Mouse (Mus musculus) naive thymus-derived CD4-positive, alpha-beta T cell, adult 5 months (primary cell): ENCODE results near the gene Olfr427. TPM values are rescaled to one million over a fixed set of nuclear protein-coding genes. Genes with fewer than 3 reads are reported as not detected.

ENCODE experiments used
- polyA plus RNA-seq: library from polyadenylated mRNA; unstranded; fragments of 100-300 nt; shearing (Covaris generic); gene quantifications from one replicate; pipeline ENCODE4 v1.2.1, GENCODE M21; 2017

The Olfr427 gene
- not detected for polyA plus RNA-seq

DNA sequence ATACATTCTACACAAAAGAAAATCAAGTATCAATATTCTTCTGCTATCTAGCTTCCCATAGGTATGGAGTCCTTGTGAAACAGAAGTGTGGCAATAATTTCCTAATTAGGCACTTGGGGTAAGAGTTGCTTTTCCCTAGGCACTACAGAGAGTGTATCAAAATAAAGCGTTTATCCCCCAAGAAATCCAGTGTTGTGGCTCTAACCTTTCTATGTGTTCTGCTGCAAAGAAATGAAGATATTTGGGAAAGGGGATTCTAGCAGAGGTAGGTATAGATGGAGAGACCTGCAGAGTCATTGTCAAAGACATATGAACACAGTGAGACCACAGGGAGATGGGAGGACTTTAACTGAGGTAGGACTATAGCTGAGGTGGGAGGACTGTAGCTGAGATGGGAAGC, at the start of gene Olfr427:
TSS of gene Olfr427 (plus strand) at position 301 of the 400 bp plus-strand sequence.

DNA sequence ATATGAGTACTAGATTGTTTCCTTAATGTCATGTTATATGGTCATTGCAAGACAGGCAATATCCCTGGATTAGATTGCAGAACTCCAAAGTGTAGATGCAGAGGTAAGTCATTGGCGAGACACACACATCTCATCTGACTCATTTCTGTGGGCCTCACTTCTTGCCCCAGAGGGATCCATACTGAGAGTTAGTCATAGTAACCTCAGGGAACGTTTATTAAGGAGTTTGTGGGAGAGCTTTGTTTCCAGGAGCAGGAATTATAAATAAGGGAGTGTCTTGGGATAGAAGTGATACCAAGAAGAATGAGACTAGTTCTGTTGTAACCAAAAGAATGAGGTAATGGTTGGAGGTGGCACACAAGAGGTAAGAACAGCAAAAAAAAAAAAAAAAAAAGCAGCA, 47.8 kb upstream of the Olfr427 start, which contains the start of gene Olfr432:
TSS of gene Olfr432 (plus strand) at position 313 of the 400 bp plus-strand sequence.

DNA sequence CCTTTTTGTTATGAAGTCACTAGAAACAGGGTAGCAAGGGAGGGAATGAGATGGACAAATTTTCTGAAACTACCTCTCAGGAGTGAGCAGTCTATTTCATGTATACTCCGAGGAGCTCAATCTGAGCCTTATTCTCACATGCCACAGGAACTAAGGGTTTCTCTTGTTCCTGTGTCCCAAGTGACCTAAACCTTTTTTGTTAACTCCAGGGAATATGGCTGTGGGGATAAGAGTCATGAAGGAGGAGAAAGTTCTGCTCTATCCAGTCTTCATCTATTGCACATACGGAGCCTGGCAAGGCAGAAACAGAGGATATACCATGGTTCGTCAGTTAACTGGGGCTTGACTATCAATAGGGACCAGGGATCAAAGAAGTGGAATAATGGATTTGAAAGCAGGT, 30.4 kb upstream of the Olfr427 start, which contains the start of gene Olfr430:
TSS of gene Olfr430 (plus strand) at position 301 of the 400 bp plus-strand sequence.

GRCm38 (mm10) chr1:174084031-174084430, 12.7 kb upstream of the Olfr427 start, which contains the start of gene Olfr429:
Olfr429 (plus strand) TSS chr1:174084331.

DNA sequence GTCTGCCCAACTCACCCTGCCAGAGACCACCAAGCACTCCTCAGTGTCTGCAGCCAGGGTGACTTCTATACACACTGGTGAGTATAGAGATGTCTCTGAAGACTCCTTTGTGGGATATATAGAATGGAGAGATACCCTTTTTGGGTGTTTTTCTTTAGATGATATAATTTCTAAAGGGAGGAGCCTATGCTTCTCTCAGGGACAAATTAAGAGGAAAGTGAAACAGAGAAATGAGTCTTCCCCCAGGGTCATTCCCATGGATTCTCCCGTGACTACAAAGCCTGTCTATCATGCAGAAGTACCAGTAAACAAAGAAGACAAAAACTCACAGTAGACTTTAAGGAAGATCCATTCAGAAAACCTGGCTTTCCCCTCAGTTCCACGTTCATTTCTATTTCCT, 24.4 kb downstream of the Olfr427 start, which contains the start of gene Olfr231:
TSS of gene Olfr231 (minus strand) at position 101 of the 400 bp plus-strand sequence.

GRCm38 (mm10) chr1:174131217-174131616, 34.5 kb downstream of the Olfr427 start, which contains the start of gene Olfr424:
Olfr424 (plus strand) TSS chr1:174131517.

Other genes starting within 250 kb of the Olfr427 start
- 0.24 TPM for gene Ifi211, start 183.8 kb upstream of the Olfr427 start, polyA plus RNA-seq
- 242 TPM for gene Mndal, start 154.4 kb upstream of the Olfr427 start, polyA plus RNA-seq
- 150 TPM for gene Ifi203, start 154.2 kb upstream of the Olfr427 start, polyA plus RNA-seq
- not detected for gene Ifi202b, start 114.1 kb upstream of the Olfr427 start, polyA plus RNA-seq
- not detected for gene Ifi205, start 65.1 kb upstream of the Olfr427 start, polyA plus RNA-seq
- not detected for gene Olfr433, start 56.2 kb upstream of the Olfr427 start, polyA plus RNA-seq
- 0.49 TPM for gene Olfr432, start 47.7 kb upstream of the Olfr427 start, polyA plus RNA-seq
- not detected for gene Olfr430, start 30.3 kb upstream of the Olfr427 start, polyA plus RNA-seq
- gene Olfr429, start 12.6 kb upstream of the Olfr427 start, polyA plus RNA-seq: not detected
- gene Olfr231, start 24.3 kb downstream of the Olfr427 start, polyA plus RNA-seq: not detected
- not detected for gene Olfr424, start 34.6 kb downstream of the Olfr427 start, polyA plus RNA-seq
- not detected for gene Olfr420, start 58.7 kb downstream of the Olfr427 start, polyA plus RNA-seq
- gene Spta1, start 75.9 kb downstream of the Olfr427 start, polyA plus RNA-seq: 0.04 TPM
- not detected for gene Olfr419, start 155.2 kb downstream of the Olfr427 start, polyA plus RNA-seq
- not detected for gene Mptx1, start 233.6 kb downstream of the Olfr427 start, polyA plus RNA-seq